Mouse (Mus musculus) retina, embryonic 14.5 days (tissue): Measurements from ENCODE around the gene Fam71a.
"Not testable (repeated sequence)": the region's sequence is repeated elsewhere in the genome, so short reads cannot be mapped to it uniquely, and the experiment has no call there.

Experiments used
- DNase-seq: peaks from one replicate; pipeline ENCODE4 v3.0.0-alpha.2; 2015; ENCODE audit warnings: low spot score

Gene Fam71a

GRCm38 (mm10) chr1:191181469-191182259 lies 17.0 kb upstream of the Fam71a start:
- DNase-seq: no peak

GRCm38 (mm10) chr1:191180397-191180796 lies 15.8 kb upstream of the Fam71a start:
- DNase-seq: no peak

- no peak for DNase-seq
These were observed 15.2 kb upstream of the Fam71a start for GRCm38 (mm10) chr1:191179846-191180245.

GRCm38 (mm10) chr1:191178511-191179188 lies 14.0 kb upstream of the Fam71a start:
- no peak for DNase-seq

- no peak for DNase-seq
These were observed 12.3 kb upstream of the Fam71a start for GRCm38 (mm10) chr1:191176887-191177286.

- peak; percentile 56 for DNase-seq
These were observed 7.9 kb upstream of the Fam71a start for GRCm38 (mm10) chr1:191172487-191172886.

- no peak for DNase-seq
These were observed 5.8 kb upstream of the Fam71a start for GRCm38 (mm10) chr1:191170444-191170843.

- no peak for DNase-seq
These were observed 1.6 kb upstream of the Fam71a start for GRCm38 (mm10) chr1:191166189-191166588.

- DNase-seq: no peak
These were observed 10.3 kb downstream of the Fam71a start for GRCm38 (mm10) chr1:191154314-191154713.

- peak; percentile 79 for DNase-seq
These were observed 11.6 kb downstream of the Fam71a start for GRCm38 (mm10) chr1:191153052-191153451.

GRCm38 (mm10) chr1:191150924-191151605 lies 13.6 kb downstream of the Fam71a start:
- no peak for DNase-seq

- not testable (repeated sequence) for DNase-seq
These were observed 15.1 kb downstream of the Fam71a start for GRCm38 (mm10) chr1:191149489-191149888.

- DNase-seq: no peak
These were observed 23.6 kb downstream of the Fam71a start for GRCm38 (mm10) chr1:191140983-191141382.

GRCm38 (mm10) chr1:191138874-191139495 lies 25.6 kb downstream of the Fam71a start:
- no peak for DNase-seq

- no peak for DNase-seq
These were observed 26.2 kb downstream of the Fam71a start for GRCm38 (mm10) chr1:191138436-191138835.

GRCm38 (mm10) chr1:191135406-191135805 lies 29.2 kb downstream of the Fam71a start:
- no peak for DNase-seq

- DNase-seq: no peak
These were observed 31.7 kb downstream of the Fam71a start for GRCm38 (mm10) chr1:191132934-191133333.

GRCm38 (mm10) chr1:191132240-191132639 lies 32.4 kb downstream of the Fam71a start:
- DNase-seq: no peak

- DNase-seq: no peak
These were observed 32.9 kb downstream of the Fam71a start for GRCm38 (mm10) chr1:191131692-191132091.

- DNase-seq: peak; percentile 63
These were observed 38.6 kb downstream of the Fam71a start for GRCm38 (mm10) chr1:191125811-191126638.

GRCm38 (mm10) chr1:191124288-191124687 lies 40.3 kb downstream of the Fam71a start:
- no peak for DNase-seq
